Mouse (Mus musculus): ENCODE data around the gene Cpsf4. TPM values are rescaled to one million over a fixed set of nuclear protein-coding genes. Genes with fewer than 3 reads are reported as not detected.
"Not testable (repeated sequence)": the region's sequence is repeated elsewhere in the genome, so short reads cannot be mapped to it uniquely, and the experiment has no call there.

The Cpsf4 gene
- total RNA-seq, 2 experiments from 2014 or later, result 28.0 to 29.0 TPM

- DNase-seq (ENCODE audit: low spot score in 2 of 2), result no peak
These were observed 51.7 kb downstream of the Cpsf4 start for GRCm38 (mm10) chr5:145218671-145219070.

GRCm38 (mm10) chr5:145219981-145220380, 53.0 kb downstream of the Cpsf4 start:
- DNase-seq (ENCODE audit: low spot score in 2 of 2), result no peak

DNA sequence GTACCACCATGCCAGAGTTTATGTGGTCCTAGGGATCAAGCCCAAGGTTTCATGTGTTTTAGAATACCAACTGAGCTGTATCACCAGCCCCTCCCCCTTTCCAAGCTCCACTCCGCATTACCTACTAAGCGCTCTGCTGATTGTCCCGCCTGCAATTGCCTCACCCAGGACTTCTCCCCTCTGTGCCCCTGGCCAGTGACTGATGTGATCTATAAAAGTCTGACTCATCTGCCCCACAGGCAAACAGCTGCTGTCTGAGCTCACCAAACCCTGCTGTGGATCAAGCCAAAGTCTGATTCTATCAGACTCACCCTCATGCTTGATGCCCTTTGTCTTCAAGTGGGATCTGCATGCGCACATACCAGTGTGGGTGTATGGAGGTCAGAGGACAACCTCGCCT, 55.8 kb downstream of the Cpsf4 start:
- DNase-seq (ENCODE audit: low spot score in 2 of 2), result no peak

GRCm38 (mm10) chr5:145223395-145223794, 56.4 kb downstream of the Cpsf4 start:
- DNase-seq (ENCODE audit: low spot score in 2 of 2), result no peak

DNA sequence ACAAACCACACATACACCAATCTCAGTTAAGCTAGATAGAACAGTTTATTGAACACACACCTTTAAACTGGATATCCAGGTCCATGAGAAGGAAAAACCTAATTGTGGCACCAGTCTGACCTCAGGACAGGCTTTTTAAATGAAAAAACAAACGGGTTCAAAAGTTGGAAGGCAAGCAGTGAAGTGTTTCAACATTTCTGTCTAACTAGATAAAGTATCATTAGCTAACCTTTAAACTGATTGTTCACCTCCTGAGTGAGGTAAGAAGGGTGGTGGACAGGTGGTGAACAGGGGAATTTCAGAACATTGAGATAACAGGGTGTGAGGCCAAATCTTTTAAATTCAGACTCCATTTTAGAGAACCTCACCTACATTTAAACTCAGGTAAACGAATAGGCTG, 59.4 kb downstream of the Cpsf4 start:
- DNase-seq (ENCODE audit: low spot score in 2 of 2), result no peak

DNA sequence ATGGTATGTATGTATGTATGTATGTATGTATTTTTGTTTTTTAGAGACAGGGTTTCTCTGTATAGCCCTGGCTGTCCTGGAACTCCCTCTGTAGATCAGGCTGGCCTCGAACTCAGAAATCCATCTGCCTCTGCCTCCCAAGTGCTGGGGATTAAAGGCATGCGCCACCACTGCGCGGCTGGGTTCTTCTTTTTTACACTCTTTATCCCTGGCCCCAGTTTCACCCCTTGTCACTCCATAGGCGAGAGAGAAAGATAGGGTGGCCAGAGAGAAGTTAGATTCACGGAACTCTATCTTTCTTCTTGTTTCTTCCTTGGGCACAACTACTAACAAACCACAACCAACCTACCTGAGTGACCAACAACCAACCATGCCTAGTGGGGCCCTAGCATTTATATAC, 62.3 kb downstream of the Cpsf4 start:
- DNase-seq (ENCODE audit: low spot score in 2 of 2), result not testable (repeated sequence)

DNA sequence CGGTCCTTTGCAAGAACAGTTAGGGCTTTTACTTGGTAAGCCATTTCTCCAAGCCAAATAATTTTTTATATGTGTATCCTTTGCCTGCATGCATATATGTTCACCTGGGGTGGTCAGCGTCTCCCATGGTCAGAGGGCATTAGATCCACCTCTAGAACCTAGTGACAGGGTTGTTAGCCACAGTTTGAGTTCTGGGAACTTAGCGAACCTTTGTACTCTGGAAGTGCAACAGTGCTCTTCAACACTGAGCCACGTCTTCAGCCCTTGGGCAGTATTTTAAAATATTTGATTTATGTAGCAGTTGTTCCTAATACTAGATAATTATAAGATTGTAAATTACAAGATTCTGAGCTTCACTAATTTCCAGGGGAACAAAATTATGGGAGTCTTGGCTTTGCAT, 63.6 kb downstream of the Cpsf4 start:
- DNase-seq (ENCODE audit: low spot score in 2 of 2), result no peak

DNA sequence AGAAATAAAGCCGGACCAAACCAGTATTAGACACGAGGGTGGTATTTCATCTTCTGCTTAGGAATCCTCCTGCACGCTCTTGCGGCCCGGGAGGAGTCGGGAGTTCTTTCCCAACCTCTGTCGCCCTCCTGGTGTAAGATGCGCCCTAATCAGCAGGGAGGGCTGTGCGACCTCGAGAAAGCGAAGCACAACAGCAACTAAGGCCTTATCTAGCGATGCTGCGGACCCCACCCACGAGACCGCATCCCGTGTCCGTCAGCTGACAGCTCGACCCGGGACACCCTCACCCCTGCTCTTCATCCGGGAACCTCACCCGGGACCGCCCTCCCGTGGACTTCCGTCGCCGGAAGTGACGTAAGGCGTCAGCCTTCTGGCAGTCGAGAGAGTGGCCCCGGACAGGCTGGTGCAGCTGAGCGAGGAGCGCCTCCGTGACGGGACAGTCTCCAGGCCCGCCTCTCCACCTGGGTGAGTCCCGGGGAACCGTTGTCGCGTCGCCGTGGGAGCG, 64.4 kb downstream of the Cpsf4 start, which contains the start of gene Zfp655:
TSS of gene Zfp655 (plus strand) at position 349 of the 505 bp plus-strand sequence.
- DNase-seq (ENCODE audit: low spot score in 2 of 2), result peak; percentile 88 to 94

Other genes starting within 250 kb of the Cpsf4 start
- 10 to 100 TPM; 24.7 to 28.4 TPM for gene Smurf1, start 201.4 kb upstream of the Cpsf4 start, total RNA-seq (2021)
- gene Gm4871, start 134.5 kb upstream of the Cpsf4 start, total RNA-seq (2021), result not detected
- not detected for gene 1700018F24Rik, start 124.2 kb upstream of the Cpsf4 start, total RNA-seq (2021)
- gene Arpc1a, start 83.4 kb upstream of the Cpsf4 start, total RNA-seq (2021), result 100 to 1,000 TPM; 114 to 121 TPM
- gene Kpna7, start 83.2 kb upstream of the Cpsf4 start, total RNA-seq (2021), result not detected
- gene Arpc1b, start 53.0 kb upstream of the Cpsf4 start, total RNA-seq (2021), result 100 to 1,000 TPM; 226 to 243 TPM
- 100 to 1,000 TPM; 106 to 108 TPM for gene Pdap1, start 27.0 kb upstream of the Cpsf4 start, total RNA-seq (2021)
- gene Bud31, start 26.9 kb upstream of the Cpsf4 start, total RNA-seq (2021), result 100 to 1,000 TPM; 106 to 113 TPM
- gene Ptcd1, start 105 bp upstream of the Cpsf4 start, total RNA-seq (2021), result 10 to 100 TPM; 29.2 to 32.0 TPM
- gene Atp5j2, start 24.8 kb downstream of the Cpsf4 start, total RNA-seq (2021), result 100 to 1,000 TPM; 367 to 390 TPM
- 10 to 100 TPM; 14.0 to 14.7 TPM for gene Zkscan14, start 34.7 kb downstream of the Cpsf4 start, total RNA-seq (2021)
- gene Zkscan5, start 37.3 kb downstream of the Cpsf4 start, total RNA-seq (2021), result 10 to 100 TPM; 16.2 to 16.8 TPM
- 10 to 100 TPM; 48.1 to 53.2 TPM for gene Zfp655, start 64.5 kb downstream of the Cpsf4 start, total RNA-seq (2021)
- gene Zscan25, start 113.3 kb downstream of the Cpsf4 start, total RNA-seq (2021), result 10 to 100 TPM; 26.5 to 29.3 TPM
- gene Cyp3a57, start 178.1 kb downstream of the Cpsf4 start, total RNA-seq (2021), result under 1 TPM; 0.25 to 0.40 TPM

Measured in adrenal gland, postnatal 4 days (tissue).